Mouse (Mus musculus) liver, embryonic 14.5 days (tissue): ENCODE data around the gene Raet1d. TPM values are rescaled to one million over a fixed set of nuclear protein-coding genes. Genes with fewer than 3 reads are reported as not detected.
"Not testable (repeated sequence)": the region's sequence is repeated elsewhere in the genome, so short reads cannot be mapped to it uniquely, and the experiment has no call there.

Experiments used
- ATAC-seq: fragments of 200-750 bp; cut with Nextera tagmentation; 2 replicates; pipeline ENCODE4 v1.8.0; 2017; ENCODE audit warnings: moderate number of reproducible peaks, mild to moderate bottlenecking, moderate library complexity; ENCODE audit not compliant: insufficient read depth
- DNase-seq, 3 experiments: peaks; one replicate each; pipeline ENCODE4 v3.0.0-alpha.2; 2012 to 2013; ENCODE audit warnings: low read depth in 3 of 3, low spot score in 3 of 3
- H3K27ac ChIP-seq: fragments of 300-500 bp; sonication (generic); 2 replicates; pipeline ENCODE4 v1.5.1; 2014; ENCODE audit warnings: moderate library complexity, mild to moderate bottlenecking, control low read depth, inconsistent platforms
- H3K27me3 ChIP-seq: fragments of 300-500 bp; sonication (generic); 2 replicates; pipeline ENCODE4 v1.6.1; 2014; ENCODE audit warnings: mild to moderate bottlenecking, low read length, moderate library complexity; ENCODE audit not compliant: control insufficient read depth, insufficient read depth
- H3K36me3 ChIP-seq: fragments of 300-500 bp; sonication (generic); replicated peaks from 2 replicates; pipeline ENCODE4 v1.6.1; 2014; ENCODE audit warnings: low read depth; ENCODE audit not compliant: control insufficient read depth, insufficient read depth
- H3K4me1 ChIP-seq, 2 experiments: fragments of 200-500 bp in 1 of 2; fragments of 300-500 bp in 1 of 2; sonication (generic) in 1 of 2; replicated peaks; 2 replicates each; pipeline ENCODE4 v1.6.1; 2012 to 2014; ENCODE audit warnings: antibody characterized with exemption in 1 of 2, inconsistent platforms in 1 of 2, low read length in 1 of 2; ENCODE audit not compliant: control insufficient read depth in 2 of 2, insufficient read depth in 2 of 2
- H3K4me2 ChIP-seq: fragments of 300-500 bp; sonication (generic); 2 replicates; pipeline ENCODE4 v1.6.1; 2014; ENCODE audit warnings: low read depth, mild to moderate bottlenecking, control low read depth, moderate library complexity
- H3K4me3 ChIP-seq, 2 experiments: fragments of 200-500 bp in 1 of 2; fragments of 300-500 bp in 1 of 2; sonication (generic) in 1 of 2; 2 replicates each; pipeline ENCODE4 v1.5.1; 2012 to 2014; ENCODE audit warnings: low read depth in 2 of 2, low read length in 2 of 2, mild to moderate bottlenecking in 2 of 2, control low read depth in 1 of 2, inconsistent platforms in 1 of 2, moderate library complexity in 1 of 2; ENCODE audit not compliant: insufficient read depth in 1 of 2
- H3K9ac ChIP-seq: fragments of 300-500 bp; sonication (generic); replicated peaks from 2 replicates; pipeline ENCODE4 v1.6.1; 2014; ENCODE audit warnings: mild to moderate bottlenecking, control low read depth, moderate library complexity
- H3K9me3 ChIP-seq: fragments of 300-500 bp; sonication (generic); 2 replicates; pipeline ENCODE4 v1.6.1; 2016; ENCODE audit warnings: low read length, mixed read lengths; ENCODE audit not compliant: control insufficient read depth
- CTCF ChIP-seq: IDR thresholded peaks from 2 replicates; pipeline ENCODE4 v1.5.1; 2016; ENCODE audit warnings: antibody characterized with exemption, low read depth, control low read depth
- WGBS: fragments of 180-500 bp; shearing (Covaris S2); extraction: QIAGEN DNeasy Blood & Tissue Kit; methylation state at CpG from one replicate; pipeline ENCODE4 v1.1.7; 2014; ENCODE audit not compliant: insufficient replicate concordance; 5-methylcytosine and 5-hydroxymethylcytosine counted together
- polyA plus RNA-seq, 2 experiments: library from polyadenylated mRNA; depleted of rRNA in 1 of 2; stranded (reverse) in 1 of 2; unstranded in 1 of 2; fragments of >200 nt; fragmentation: Nextera tagmentation in 1 of 2; extraction: Ambion mirVana in 1 of 2; gene quantifications; 2 replicates each; pipeline versions ENCODE4 v1.2.1 to v1.2.3; 2012 to 2014

Raet1d gene
- polyA plus RNA-seq, 2 experiments = 3.2 to 7.0 TPM

DNA sequence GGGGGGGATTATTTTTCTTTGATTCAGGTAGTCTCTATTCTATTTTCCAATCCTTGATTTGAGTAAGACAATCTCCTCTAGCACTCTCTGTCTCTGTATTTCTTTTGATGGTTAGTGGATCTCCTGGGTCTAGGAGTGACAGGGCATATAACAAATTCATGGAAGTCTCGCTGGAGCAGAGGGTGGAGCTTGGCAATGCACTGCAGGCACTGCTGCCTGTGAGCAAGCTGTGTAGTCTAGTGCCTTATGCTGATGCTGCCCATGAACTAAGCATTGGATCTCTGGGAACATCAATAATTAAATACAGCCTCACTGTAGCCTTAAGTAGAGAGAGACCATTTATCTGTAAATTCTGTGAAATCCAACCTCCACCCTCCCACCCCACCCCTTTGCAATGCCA is 36.3 kb downstream of the Raet1d start:
- not testable (repeated sequence) for ATAC-seq, H3K9ac ChIP-seq, H3K4me1 ChIP-seq, H3K9me3 ChIP-seq, H3K36me3 ChIP-seq, H3K27me3 ChIP-seq, H3K4me3 ChIP-seq, H3K27ac ChIP-seq, DNase-seq, H3K4me2 ChIP-seq
- WGBS = 9% methylated on average over 1 of the region's 1 CpGs

GRCm38 (mm10) chr10:22402225-22402917 is 42.0 kb downstream of the Raet1d start:
- H3K4me2 ChIP-seq, ATAC-seq, H3K4me1 ChIP-seq, H3K4me3 ChIP-seq, H3K27me3 ChIP-seq, H3K36me3 ChIP-seq, H3K9ac ChIP-seq, H3K27ac ChIP-seq, H3K9me3 ChIP-seq: not testable (repeated sequence)
- 0% methylated on average over 8 of the region's 11 CpGs for WGBS
- TF ChIP-seq CTCF = peak; percentile 69
- DNase-seq = peak in 1 of 3 experiments; percentile 4

DNA sequence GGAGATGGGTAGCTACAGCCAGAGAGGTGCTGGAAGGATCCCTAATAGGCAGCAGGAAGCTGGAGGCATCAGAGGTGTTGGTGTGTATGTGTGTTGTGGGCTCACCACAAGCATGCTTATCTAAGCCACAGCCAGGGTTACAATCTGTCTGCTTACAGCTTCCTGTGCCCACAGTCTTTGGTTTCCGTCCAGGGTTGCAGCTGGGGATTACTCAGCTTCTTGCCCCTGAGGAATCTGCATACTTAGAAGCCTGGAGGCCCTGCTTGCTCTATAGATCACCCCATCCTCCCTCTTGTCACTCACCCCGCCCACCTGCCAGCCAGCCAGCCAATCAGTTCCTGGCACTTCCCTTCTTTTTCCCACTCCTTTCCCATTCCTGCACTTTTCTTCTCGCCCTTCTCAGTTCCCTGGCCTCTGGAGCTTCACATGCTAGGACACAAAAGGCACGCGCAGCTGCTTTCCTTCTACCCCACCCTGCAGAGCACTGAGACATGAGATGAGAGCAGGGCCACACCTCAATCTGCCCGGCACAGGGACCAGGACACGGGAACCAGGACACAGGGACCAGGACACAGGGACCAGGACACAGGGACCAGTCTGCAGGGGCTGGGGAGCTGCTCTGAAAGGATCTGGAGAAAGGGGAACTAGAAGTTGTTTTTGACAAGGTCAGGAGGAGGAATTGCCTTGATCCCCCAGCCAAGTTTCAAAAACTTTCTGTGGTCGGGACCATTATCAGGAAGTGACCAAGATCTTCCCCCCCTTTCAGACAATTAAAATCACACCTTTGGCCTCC is 53.5 kb downstream of the Raet1d start:
- H3K9ac ChIP-seq, DNase-seq, ATAC-seq, H3K27ac ChIP-seq, H3K4me2 ChIP-seq, H3K9me3 ChIP-seq, H3K4me1 ChIP-seq, H3K36me3 ChIP-seq, H3K27me3 ChIP-seq, H3K4me3 ChIP-seq: not testable (repeated sequence)
- WGBS = 5% methylated on average over 2 of the region's 8 CpGs

Other genes starting within 250 kb of the Raet1d start
- 2.2 and 6.8 TPM in 2 replicates for gene E030030I06Rik, start 211.3 kb upstream of the Raet1d start, polyA plus RNA-seq (2012; rRNA removed)
- 1.6 and 2.7 TPM in 2 replicates for gene E030030I06Rik, start 211.3 kb upstream of the Raet1d start, polyA plus RNA-seq (2014; fragmentation: Nextera tagmentation; extraction: Ambion mirVana)
- gene Raet1e, start 202.0 kb upstream of the Raet1d start, polyA plus RNA-seq (2012; rRNA removed) = 0.43 and 0.57 TPM in 2 replicates
- 0.86 and 1.4 TPM in 2 replicates for gene Raet1e, start 202.0 kb upstream of the Raet1d start, polyA plus RNA-seq (2014; fragmentation: Nextera tagmentation; extraction: Ambion mirVana)
- gene H60b, start 202.0 kb upstream of the Raet1d start, polyA plus RNA-seq (2012; rRNA removed) = 0.10 and 0.16 TPM in 2 replicates
- not detected in 2 replicates for gene H60b, start 202.0 kb upstream of the Raet1d start, polyA plus RNA-seq (2014; fragmentation: Nextera tagmentation; extraction: Ambion mirVana)